Mouse (Mus musculus) megakaryocyte, embryonic 14.5 days (primary cell): Measurements from ENCODE around the gene Pi4kb. TPM values are rescaled to one million over a fixed set of nuclear protein-coding genes. Genes with fewer than 3 reads are reported as not detected.
A peak's percentile ranks its signal among the peaks of the same experiment; 100 is the strongest.

ENCODE experiments used
- H3K27me3 ChIP-seq: replicated peaks from 2 replicates; pipeline ENCODE3; 2012; ENCODE audit warnings: inconsistent platforms
- H3K36me3 ChIP-seq: replicated peaks from 2 replicates; pipeline ENCODE3; 2012; ENCODE audit warnings: low read length, inconsistent platforms, mixed read lengths
- H3K4me1 ChIP-seq: 2 replicates; pipeline ENCODE4 v1.6.1; 2012; ENCODE audit warnings: inconsistent platforms
- H3K4me3 ChIP-seq: replicated peaks from 2 replicates; pipeline ENCODE3; 2012; ENCODE audit warnings: moderate library complexity, mild to moderate bottlenecking, inconsistent platforms
- H3K9me3 ChIP-seq: 2 replicates; pipeline ENCODE4 v1.6.1; 2012; ENCODE audit warnings: inconsistent platforms
- FLI1 ChIP-seq: IDR thresholded peaks from 2 replicates; pipeline ENCODE4 v1.6.1; 2012; ENCODE audit warnings: low read length, inconsistent platforms, mixed read lengths
- GATA1 ChIP-seq: IDR thresholded peaks from 3 replicates; pipeline ENCODE4 v1.6.1; 2012; ENCODE audit warnings: mixed read lengths, low read length, inconsistent platforms, borderline replicate concordance
- polyA plus RNA-seq: library from polyadenylated mRNA; stranded (reverse); fragments of >175 nt; gene quantifications from 2 replicates; pipeline ENCODE4 v1.2.3, GENCODE M21; 2012; ENCODE audit warnings: low replicate concordance; ENCODE audit not compliant: insufficient read depth

The Pi4kb gene
- polyA plus RNA-seq, 1 experiment: 2.1 TPM

GRCm38 (mm10) chr3:95003273-95003672 is 28.7 kb downstream of the Pi4kb start:
- TF ChIP-seq GATA1 (no peak), FLI1 (no peak)

GRCm38 (mm10) chr3:95005651-95006050 is 31.1 kb downstream of the Pi4kb start:
- Histone ChIP-seq H3K36me3 (peaks cover 99% of the 10 kb centered on the region), H3K9me3 (no peaks in the 10 kb centered on the region), H3K4me1 (peaks cover 88% of the 10 kb centered on the region), H3K27me3 (no peaks in the 10 kb centered on the region), H3K4me3 (peak overlapping the region; percentile 35)
- TF ChIP-seq GATA1 (no peak), FLI1 (no peak)

More at GRCm38 (mm10) chr3:95003273-95003672, 28.7 kb downstream of the Pi4kb start:
- H3K27me3 ChIP-seq: no peaks in the 10 kb centered on the region
- H3K4me1 ChIP-seq: peaks cover 82% of the 10 kb centered on the region
- H3K9me3 ChIP-seq: no peaks in the 10 kb centered on the region
- H3K4me3 ChIP-seq: no peak overlapping the region
- peaks cover 97% of the 10 kb centered on the region for H3K36me3 ChIP-seq

- H3K9me3 ChIP-seq: no peaks in the 10 kb centered on the region
- H3K27me3 ChIP-seq: no peaks in the 10 kb centered on the region
- peaks cover 99% of the 10 kb centered on the region for H3K36me3 ChIP-seq
- no peak for TF ChIP-seq GATA1
- TF ChIP-seq FLI1: no peak
- peaks cover 95% of the 10 kb centered on the region for H3K4me1 ChIP-seq
- H3K4me3 ChIP-seq: no peak overlapping the region
These were observed 33.2 kb downstream of the Pi4kb start for GRCm38 (mm10) chr3:95007706-95008105.

GRCm38 (mm10) chr3:95010396-95010795 is 35.9 kb downstream of the Pi4kb start:
- TF ChIP-seq FLI1: no peak
- TF ChIP-seq GATA1: no peak
- no peaks in the 10 kb centered on the region for H3K9me3 ChIP-seq
- H3K36me3 ChIP-seq: peaks cover 81% of the 10 kb centered on the region
- no peak overlapping the region for H3K4me3 ChIP-seq
- H3K4me1 ChIP-seq: peaks cover 88% of the 10 kb centered on the region
- no peaks in the 10 kb centered on the region for H3K27me3 ChIP-seq

- Histone ChIP-seq H3K4me1 (peaks cover 76% of the 10 kb centered on the region), H3K27me3 (no peaks in the 10 kb centered on the region), H3K9me3 (no peaks in the 10 kb centered on the region), H3K4me3 (peak overlapping the region; percentile 97), H3K36me3 (peaks cover 55% of the 10 kb centered on the region)
- no peak for TF ChIP-seq FLI1
- no peak for TF ChIP-seq GATA1
These were observed 38.5 kb downstream of the Pi4kb start for GRCm38 (mm10) chr3:95012982-95013381.

- Histone ChIP-seq H3K4me3 (peak overlapping the region; percentile 97), H3K27me3 (no peaks in the 10 kb centered on the region), H3K4me1 (peaks cover 77% of the 10 kb centered on the region), H3K9me3 (no peaks in the 10 kb centered on the region), H3K36me3 (peaks cover 46% of the 10 kb centered on the region)
- TF ChIP-seq FLI1 (no peak), GATA1 (no peak)
These were observed 39.3 kb downstream of the Pi4kb start for GRCm38 (mm10) chr3:95013699-95014427.

- no peaks in the 10 kb centered on the region for H3K9me3 ChIP-seq
- H3K36me3 ChIP-seq: peaks cover 40% of the 10 kb centered on the region
- no peaks in the 10 kb centered on the region for H3K27me3 ChIP-seq
- peaks cover 77% of the 10 kb centered on the region for H3K4me1 ChIP-seq
- TF ChIP-seq FLI1 (no peak), GATA1 (no peak)
- peak overlapping the region; percentile 97 for H3K4me3 ChIP-seq
These were observed 40.1 kb downstream of the Pi4kb start for GRCm38 (mm10) chr3:95014428-95015151.

- H3K4me1 ChIP-seq: peaks cover 79% of the 10 kb centered on the region
- H3K27me3 ChIP-seq: no peaks in the 10 kb centered on the region
- no peaks in the 10 kb centered on the region for H3K9me3 ChIP-seq
- peaks cover 39% of the 10 kb centered on the region for H3K36me3 ChIP-seq
- TF ChIP-seq GATA1 (no peak), FLI1 (no peak)
- H3K4me3 ChIP-seq: peak within 1 kb of the TSS; percentile 97
These were observed 40.9 kb downstream of the Pi4kb start, which contains the start of gene Zfp687 for GRCm38 (mm10) chr3:95015337-95015872. Gene Zfp687 (minus strand): TSS chr3:95015448.

GRCm38 (mm10) chr3:95015891-95016531 is 41.5 kb downstream of the Pi4kb start:
- TF ChIP-seq FLI1 (peak; percentile 80; the same call in 1 of the 2 replicates), GATA1 (no peak)
- Histone ChIP-seq H3K4me3 (peak overlapping the region; percentile 97), H3K27me3 (no peaks in the 10 kb centered on the region), H3K36me3 (peaks cover 38% of the 10 kb centered on the region), H3K4me1 (peaks cover 78% of the 10 kb centered on the region), H3K9me3 (no peaks in the 10 kb centered on the region)
